Mouse (Mus musculus): Measurements from ENCODE around the gene Erp44.

Gene Erp44

GRCm38 (mm10) chr4:48279498-48280134 is at the start of gene Erp44, which contains the start of gene Invs:
TSS of gene Erp44 (minus strand) at chr4:48279558.
TSS of gene Invs (plus strand) at chr4:48279760.
- peak; percentile 94 to 98 for DNase-seq

- no peak for DNase-seq
Observed at GRCm38 (mm10) chr4:48328042-48328441, 48.7 kb upstream of the Erp44 start.

- DNase-seq: no peak
Observed at GRCm38 (mm10) chr4:48327192-48327591, 47.8 kb upstream of the Erp44 start.

GRCm38 (mm10) chr4:48322095-48322494 is 42.7 kb upstream of the Erp44 start:
- DNase-seq: no peak

GRCm38 (mm10) chr4:48321276-48321675 is 41.9 kb upstream of the Erp44 start:
- peak in 1 of 2 experiments; percentile 14 for DNase-seq

GRCm38 (mm10) chr4:48316036-48316435 is 36.7 kb upstream of the Erp44 start:
- DNase-seq: no peak

- no peak for DNase-seq
Observed at GRCm38 (mm10) chr4:48314814-48315213, 35.5 kb upstream of the Erp44 start.

- DNase-seq: no peak
Observed at GRCm38 (mm10) chr4:48287086-48287757, 7.9 kb upstream of the Erp44 start.

GRCm38 (mm10) chr4:48281121-48281520 is 1.8 kb upstream of the Erp44 start:
- peak in 1 of 2 experiments; percentile 39 for DNase-seq

GRCm38 (mm10) chr4:48278757-48279497 is 431 bp downstream of the Erp44 start:
- DNase-seq: peak; percentile 16 to 20

GRCm38 (mm10) chr4:48277011-48277410 is 2.3 kb downstream of the Erp44 start:
- DNase-seq: peak; percentile 12 to 60

- peak in 1 of 2 experiments; percentile 41 for DNase-seq
Observed at GRCm38 (mm10) chr4:48275736-48276135, 3.6 kb downstream of the Erp44 start.

- DNase-seq: peak in 1 of 2 experiments; percentile 12
Observed at GRCm38 (mm10) chr4:48273119-48273829, 6.1 kb downstream of the Erp44 start.

GRCm38 (mm10) chr4:48271838-48272237 is 7.5 kb downstream of the Erp44 start:
- DNase-seq: no peak

GRCm38 (mm10) chr4:48270532-48270931 is 8.8 kb downstream of the Erp44 start:
- no peak for DNase-seq

GRCm38 (mm10) chr4:48268127-48268526 is 11.2 kb downstream of the Erp44 start:
- DNase-seq: no peak

GRCm38 (mm10) chr4:48267683-48268082 is 11.7 kb downstream of the Erp44 start:
- DNase-seq: no peak

GRCm38 (mm10) chr4:48258045-48258444 is 21.3 kb downstream of the Erp44 start:
- no peak for DNase-seq

- DNase-seq: no peak
Observed at GRCm38 (mm10) chr4:48253266-48253665, 26.1 kb downstream of the Erp44 start.

- no peak for DNase-seq
Observed at GRCm38 (mm10) chr4:48244280-48244679, 35.1 kb downstream of the Erp44 start.

GRCm38 (mm10) chr4:48243737-48244136 is 35.6 kb downstream of the Erp44 start:
- DNase-seq: no peak

GRCm38 (mm10) chr4:48242482-48242881 is 36.9 kb downstream of the Erp44 start:
- no peak for DNase-seq

- DNase-seq: no peak
Observed at GRCm38 (mm10) chr4:48239046-48239445, 40.3 kb downstream of the Erp44 start.
